Mouse (Mus musculus) intestine, embryonic 14.5 days (tissue): ENCODE measurements around the gene Gngt2. TPM values are rescaled to one million over a fixed set of nuclear protein-coding genes. Genes with fewer than 3 reads are reported as not detected.

ENCODE experiments used
- ATAC-seq: fragments of 200-750 bp; cut with Nextera tagmentation; replicated peaks from 2 replicates; pipeline ENCODE4 v1.8.0; 2017; ENCODE audit warnings: low read depth, moderate number of reproducible peaks, moderate TSS enrichment, moderate library complexity; ENCODE audit not compliant: low FRiP score, low TSS enrichment
- DNase-seq: peaks from one replicate; pipeline ENCODE4 v3.0.0-alpha.2; 2018; ENCODE audit warnings: low spot score
- H3K27ac ChIP-seq: fragments of 300-500 bp; sonication (generic); 2 replicates; pipeline ENCODE4 v1.5.1; 2014; ENCODE audit warnings: low read depth, mild to moderate bottlenecking, control low read depth
- H3K27me3 ChIP-seq: fragments of 300-500 bp; sonication (generic); replicated peaks from 2 replicates; pipeline ENCODE4 v1.6.1; 2014; ENCODE audit warnings: low read length, control low read depth; ENCODE audit not compliant: control insufficient read depth, insufficient read depth
- H3K36me3 ChIP-seq: fragments of 300-500 bp; sonication (generic); 2 replicates; pipeline ENCODE4 v1.6.1; 2014; ENCODE audit warnings: low read length, control low read depth; ENCODE audit not compliant: control insufficient read depth, insufficient read depth
- H3K4me1 ChIP-seq: fragments of 300-500 bp; sonication (generic); replicated peaks from 2 replicates; pipeline ENCODE4 v1.6.1; 2014; ENCODE audit warnings: low read length, control low read depth, mixed read lengths; ENCODE audit not compliant: control insufficient read depth, insufficient read depth
- H3K4me2 ChIP-seq: fragments of 300-500 bp; sonication (generic); 2 replicates; pipeline ENCODE4 v1.6.1; 2014; ENCODE audit warnings: low read length
- H3K4me3 ChIP-seq: fragments of 300-500 bp; sonication (generic); 2 replicates; pipeline ENCODE4 v1.5.1; 2014; ENCODE audit warnings: low read depth, low read length, control low read depth, mixed read lengths
- H3K9ac ChIP-seq: fragments of 300-500 bp; sonication (generic); 2 replicates; pipeline ENCODE4 v1.6.1; 2014; ENCODE audit warnings: mild to moderate bottlenecking, low read length
- H3K9me3 ChIP-seq: fragments of 300-500 bp; sonication (generic); 2 replicates; pipeline ENCODE4 v1.6.1; 2016; ENCODE audit warnings: low read length, control low read depth; ENCODE audit not compliant: control insufficient read depth
- WGBS: fragments of 180-500 bp; shearing (Covaris S2); extraction: QIAGEN DNeasy Blood & Tissue Kit; methylation state at CpG from one replicate; pipeline ENCODE4 v1.1.7; 2014; 5-methylcytosine and 5-hydroxymethylcytosine counted together
- polyA plus RNA-seq: library from polyadenylated mRNA; unstranded; fragments of >200 nt; fragmentation: Nextera tagmentation; extraction: Ambion mirVana; gene quantifications from 2 replicates; pipeline ENCODE4 v1.2.1, GENCODE M21; 2014

The Gngt2 gene
- polyA plus RNA-seq, 1 experiment from 2014 or later = 17.2 TPM

GRCm38 (mm10) chr11:95828181-95828964 lies 8.6 kb upstream of the Gngt2 start:
- Histone ChIP-seq H3K27me3 (peaks cover 82% of the 10 kb centered on the region), H3K9ac (no peak overlapping the region), H3K9me3 (no peaks in the 10 kb centered on the region), H3K4me3 (no peak overlapping the region), H3K4me1 (peaks cover 17% of the 10 kb centered on the region; the same call in 1 of the 2 replicates), H3K4me2 (no peak overlapping the region), H3K27ac (no peak overlapping the region), H3K36me3 (no peaks in the 10 kb centered on the region)
- DNase-seq = no peak
- WGBS = 73% methylated on average over 11 of the region's 11 CpGs
- ATAC-seq = no peak

- H3K27ac ChIP-seq = no peak overlapping the region
- 39% methylated on average over 4 of the region's 4 CpGs for WGBS
- H3K27me3 ChIP-seq = peaks cover 87% of the 10 kb centered on the region
- no peaks in the 10 kb centered on the region for H3K36me3 ChIP-seq
- H3K4me3 ChIP-seq = no peak overlapping the region
- no peak overlapping the region for H3K4me2 ChIP-seq
- DNase-seq (no peak), ATAC-seq (no peak)
- peaks cover 17% of the 10 kb centered on the region; the same call in 1 of the 2 replicates for H3K4me1 ChIP-seq
- H3K9ac ChIP-seq = no peak overlapping the region
- no peaks in the 10 kb centered on the region for H3K9me3 ChIP-seq
Measured at GRCm38 (mm10) chr11:95829526-95830050, 7.4 kb upstream of the Gngt2 start.

- 4% methylated on average over 80 of the region's 80 CpGs for WGBS
- Histone ChIP-seq H3K36me3 (no peaks in the 10 kb centered on the region), H3K4me2 (peak overlapping the region; percentile 47), H3K9ac (0 out of 2 replicates have a peak overlapping the region, but pooled peaks have one; percentile 3), H3K4me1 (peaks cover 16% of the 10 kb centered on the region), H3K27ac (no peak overlapping the region), H3K27me3 (peaks cover 83% of the 10 kb centered on the region), H3K9me3 (no peaks in the 10 kb centered on the region), H3K4me3 (peak overlapping the region; percentile 29)
- DNase-seq (peak; percentile 74), ATAC-seq (peak; percentile 45; the same call in 1 of the 2 replicates)
Measured at GRCm38 (mm10) chr11:95830411-95831275, 6.4 kb upstream of the Gngt2 start.

GRCm38 (mm10) chr11:95831276-95831619 lies 5.8 kb upstream of the Gngt2 start:
- ATAC-seq = no peak
- no peak overlapping the region for H3K9ac ChIP-seq
- no peaks in the 10 kb centered on the region for H3K9me3 ChIP-seq
- DNase-seq = no peak
- peaks cover 18% of the 10 kb centered on the region for H3K4me1 ChIP-seq
- WGBS = 7% methylated on average over 10 of the region's 10 CpGs
- H3K27me3 ChIP-seq = peaks cover 82% of the 10 kb centered on the region
- H3K4me2 ChIP-seq = peak overlapping the region; percentile 47
- H3K36me3 ChIP-seq = no peaks in the 10 kb centered on the region
- no peak overlapping the region for H3K27ac ChIP-seq
- peak overlapping the region; percentile 29 for H3K4me3 ChIP-seq

GRCm38 (mm10) chr11:95831641-95832040 lies 5.4 kb upstream of the Gngt2 start:
- Histone ChIP-seq H3K9ac (no peak overlapping the region), H3K27me3 (peaks cover 78% of the 10 kb centered on the region), H3K4me1 (peaks cover 21% of the 10 kb centered on the region), H3K4me2 (peak overlapping the region; percentile 47; the same call in 1 of the 2 replicates), H3K4me3 (peak overlapping the region; percentile 29; the same call in 1 of the 2 replicates), H3K27ac (no peak overlapping the region), H3K36me3 (no peaks in the 10 kb centered on the region), H3K9me3 (no peaks in the 10 kb centered on the region)
- no peak for DNase-seq
- no peak for ATAC-seq
- WGBS = 11% methylated on average over 14 of the region's 15 CpGs

- Histone ChIP-seq H3K9ac (no peak overlapping the region), H3K27me3 (peaks cover 71% of the 10 kb centered on the region), H3K4me1 (peaks cover 28% of the 10 kb centered on the region), H3K36me3 (no peaks in the 10 kb centered on the region), H3K9me3 (no peaks in the 10 kb centered on the region), H3K27ac (no peak overlapping the region), H3K4me2 (no peak overlapping the region), H3K4me3 (no peak overlapping the region)
- no peak for ATAC-seq
- 53% methylated on average over 18 of the region's 18 CpGs for WGBS
- no peak for DNase-seq
Measured at GRCm38 (mm10) chr11:95832129-95833005, 4.6 kb upstream of the Gngt2 start.

- Histone ChIP-seq H3K27me3 (peaks cover 68% of the 10 kb centered on the region), H3K9ac (no peak overlapping the region), H3K4me1 (peaks cover 31% of the 10 kb centered on the region), H3K9me3 (no peaks in the 10 kb centered on the region), H3K36me3 (no peaks in the 10 kb centered on the region), H3K4me2 (no peak overlapping the region), H3K27ac (no peak overlapping the region), H3K4me3 (no peak overlapping the region)
- DNase-seq = no peak
- ATAC-seq = no peak
- 30% methylated on average over 8 of the region's 8 CpGs for WGBS
Measured at GRCm38 (mm10) chr11:95833006-95833570, 3.9 kb upstream of the Gngt2 start.
